Mouse (Mus musculus): ENCODE data around the gene Sfxn4. TPM values are rescaled to one million over a fixed set of nuclear protein-coding genes. Genes with fewer than 3 reads are reported as not detected.

Sfxn4 gene
- 6.3 and 7.6 TPM in 2 replicates for polyA plus RNA-seq (2014; fragmentation: Nextera tagmentation; extraction: Ambion mirVana)

GRCm38 (mm10) chr19:60860868-60861700 is at the start of gene Sfxn4:
Gene Sfxn4 (minus strand): TSS chr19:60861479.
- WGBS, result 3% methylated on average over 30 of the region's 30 CpGs
- H3K4me2 ChIP-seq (replicated peaks; ENCODE audit: low read depth, low read length), result peak within 1 kb of the TSS; percentile 51

GRCm38 (mm10) chr19:60910304-60910703 is 49.0 kb upstream of the Sfxn4 start:
- ATAC-seq (ENCODE audit: insufficient number of reproducible peaks, insufficient read depth, low FRiP score, low read depth), result no peak
- Histone ChIP-seq H3K4me1 (ENCODE audit: control insufficient read depth, insufficient read depth, low read length) (no peaks in the 10 kb centered on the region), H3K4me3 (ENCODE audit: low read depth, low read length) (no peak overlapping the region), H3K27me3 (ENCODE audit: control insufficient read depth, insufficient read depth, low read length) (no peaks in the 10 kb centered on the region), H3K36me3 (ENCODE audit: control insufficient read depth, insufficient read depth, low read length) (no peaks in the 10 kb centered on the region), H3K9me3 (ENCODE audit: control insufficient read depth, low read depth, low read length) (no peaks in the 10 kb centered on the region), H3K9ac (replicated peaks; ENCODE audit: low read depth, low read length) (no peak overlapping the region), H3K27ac (ENCODE audit: low read length) (no peak overlapping the region), H3K4me2 (replicated peaks; ENCODE audit: low read depth, low read length) (no peak overlapping the region)

More at GRCm38 (mm10) chr19:60860868-60861700, at the start of gene Sfxn4:
- H3K27me3 ChIP-seq (ENCODE audit: control insufficient read depth, insufficient read depth, low read length), result no peaks in the 10 kb centered on the region
- no peaks in the 10 kb centered on the region for H3K9me3 ChIP-seq (ENCODE audit: control insufficient read depth, low read depth, low read length)
- no peaks in the 10 kb centered on the region for H3K4me1 ChIP-seq (ENCODE audit: control insufficient read depth, insufficient read depth, low read length)
- peak within 1 kb of the TSS; percentile 43 for H3K4me3 ChIP-seq (ENCODE audit: low read depth, low read length)
- peak within 1 kb of the TSS; percentile 39; the same call in 1 of the 2 replicates for H3K27ac ChIP-seq (ENCODE audit: low read length)
- peak within 1 kb of the TSS; percentile 37 for H3K9ac ChIP-seq (replicated peaks; ENCODE audit: low read depth, low read length)
- ATAC-seq (ENCODE audit: insufficient number of reproducible peaks, insufficient read depth, low FRiP score, low read depth), result peak; percentile 99
- H3K36me3 ChIP-seq (ENCODE audit: control insufficient read depth, insufficient read depth, low read length), result peaks cover 5% of the 10 kb centered on the region; the same call in 1 of the 2 replicates

GRCm38 (mm10) chr19:60905477-60905876 is 44.2 kb upstream of the Sfxn4 start:
- WGBS, result 94% methylated on average over 5 of the region's 5 CpGs
- H3K27me3 ChIP-seq (ENCODE audit: control insufficient read depth, insufficient read depth, low read length), result no peaks in the 10 kb centered on the region
- no peak overlapping the region for H3K4me2 ChIP-seq (replicated peaks; ENCODE audit: low read depth, low read length)
- no peak overlapping the region for H3K4me3 ChIP-seq (ENCODE audit: low read depth, low read length)
- no peak overlapping the region for H3K27ac ChIP-seq (ENCODE audit: low read length)
- no peaks in the 10 kb centered on the region for H3K36me3 ChIP-seq (ENCODE audit: control insufficient read depth, insufficient read depth, low read length)
- no peak for ATAC-seq (ENCODE audit: insufficient number of reproducible peaks, insufficient read depth, low FRiP score, low read depth)
- no peak overlapping the region for H3K9ac ChIP-seq (replicated peaks; ENCODE audit: low read depth, low read length)
- H3K9me3 ChIP-seq (ENCODE audit: control insufficient read depth, low read depth, low read length), result no peaks in the 10 kb centered on the region
- no peaks in the 10 kb centered on the region for H3K4me1 ChIP-seq (ENCODE audit: control insufficient read depth, insufficient read depth, low read length)

- Histone ChIP-seq H3K9ac (replicated peaks; ENCODE audit: low read depth, low read length) (no peak overlapping the region), H3K27ac (ENCODE audit: low read length) (no peak overlapping the region), H3K36me3 (ENCODE audit: control insufficient read depth, insufficient read depth, low read length) (no peaks in the 10 kb centered on the region), H3K4me3 (ENCODE audit: low read depth, low read length) (no peak overlapping the region), H3K4me2 (replicated peaks; ENCODE audit: low read depth, low read length) (no peak overlapping the region), H3K4me1 (ENCODE audit: control insufficient read depth, insufficient read depth, low read length) (no peaks in the 10 kb centered on the region), H3K27me3 (ENCODE audit: control insufficient read depth, insufficient read depth, low read length) (no peaks in the 10 kb centered on the region), H3K9me3 (ENCODE audit: control insufficient read depth, low read depth, low read length) (no peaks in the 10 kb centered on the region)
- no peak for ATAC-seq (ENCODE audit: insufficient number of reproducible peaks, insufficient read depth, low FRiP score, low read depth)
- 95% methylated on average over 1 of the region's 1 CpGs for WGBS
Observed at GRCm38 (mm10) chr19:60903971-60904370, 42.7 kb upstream of the Sfxn4 start.

DNA sequence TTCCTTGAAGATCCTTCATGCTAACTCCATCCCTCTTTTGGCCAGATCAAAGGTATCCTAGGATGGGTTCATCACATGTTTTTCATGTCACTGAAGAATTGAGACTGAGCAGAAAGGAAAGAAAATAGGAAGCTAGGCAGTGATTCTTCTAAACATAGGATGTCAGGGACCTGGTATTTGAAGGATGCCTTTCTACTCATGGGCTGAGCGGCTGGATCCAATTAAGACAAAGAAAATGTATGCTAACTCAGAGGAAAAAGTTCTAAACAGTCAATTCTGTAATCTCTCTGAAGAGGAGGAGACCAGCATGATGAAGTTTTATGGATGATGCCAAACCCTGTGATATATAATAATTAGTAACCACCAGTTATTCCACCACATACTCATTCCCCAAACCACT is 41.9 kb upstream of the Sfxn4 start:
- Histone ChIP-seq H3K36me3 (ENCODE audit: control insufficient read depth, insufficient read depth, low read length) (no peaks in the 10 kb centered on the region), H3K4me2 (replicated peaks; ENCODE audit: low read depth, low read length) (no peak overlapping the region), H3K9ac (replicated peaks; ENCODE audit: low read depth, low read length) (no peak overlapping the region), H3K4me1 (ENCODE audit: control insufficient read depth, insufficient read depth, low read length) (no peaks in the 10 kb centered on the region), H3K27me3 (ENCODE audit: control insufficient read depth, insufficient read depth, low read length) (no peaks in the 10 kb centered on the region), H3K9me3 (ENCODE audit: control insufficient read depth, low read depth, low read length) (no peaks in the 10 kb centered on the region), H3K27ac (ENCODE audit: low read length) (no peak overlapping the region), H3K4me3 (ENCODE audit: low read depth, low read length) (no peak overlapping the region)
- WGBS, result 63% methylated on average over 1 of the region's 1 CpGs
- ATAC-seq (ENCODE audit: insufficient number of reproducible peaks, insufficient read depth, low FRiP score, low read depth), result no peak

DNA sequence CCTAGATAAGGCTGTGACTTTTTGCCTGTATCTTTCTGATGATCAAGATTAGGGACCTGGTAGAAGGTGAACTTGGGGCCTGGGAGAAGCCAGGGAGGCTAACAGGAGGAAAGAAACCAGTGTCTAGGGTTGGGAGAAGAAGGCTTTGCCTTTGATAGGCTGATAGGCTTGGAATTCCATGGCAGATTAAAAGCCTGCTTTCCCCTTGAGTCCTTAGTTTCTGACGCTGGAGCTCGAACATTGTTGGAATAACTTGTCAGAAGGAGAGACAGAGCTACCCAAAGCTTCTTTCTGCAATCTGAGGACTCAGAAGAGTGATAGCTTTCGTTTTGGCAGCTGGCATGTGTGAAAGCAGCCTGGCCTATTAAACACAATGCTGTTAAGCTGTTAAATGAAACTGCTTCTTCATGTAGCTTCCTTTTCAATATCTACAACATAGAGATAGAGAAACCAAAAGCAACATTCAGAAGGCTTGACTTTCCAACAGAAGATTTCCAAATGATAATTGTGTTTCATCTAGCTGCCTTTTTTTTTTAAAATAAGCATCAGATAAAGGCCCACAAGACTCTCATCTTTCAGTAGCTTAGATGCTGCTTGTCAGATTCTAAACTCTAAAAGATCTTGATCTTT is 34.1 kb upstream of the Sfxn4 start:
- Histone ChIP-seq H3K4me3 (ENCODE audit: low read depth, low read length) (no peak overlapping the region), H3K27ac (ENCODE audit: low read length) (no peak overlapping the region), H3K4me2 (replicated peaks; ENCODE audit: low read depth, low read length) (no peak overlapping the region), H3K27me3 (ENCODE audit: control insufficient read depth, insufficient read depth, low read length) (no peaks in the 10 kb centered on the region), H3K9me3 (ENCODE audit: control insufficient read depth, low read depth, low read length) (no peaks in the 10 kb centered on the region), H3K4me1 (ENCODE audit: control insufficient read depth, insufficient read depth, low read length) (peaks cover 5% of the 10 kb centered on the region; the same call in 1 of the 2 replicates), H3K9ac (replicated peaks; ENCODE audit: low read depth, low read length) (no peak overlapping the region), H3K36me3 (ENCODE audit: control insufficient read depth, insufficient read depth, low read length) (no peaks in the 10 kb centered on the region)
- ATAC-seq (ENCODE audit: insufficient number of reproducible peaks, insufficient read depth, low FRiP score, low read depth), result no peak
- WGBS, result 27% methylated on average over 3 of the region's 3 CpGs

DNA sequence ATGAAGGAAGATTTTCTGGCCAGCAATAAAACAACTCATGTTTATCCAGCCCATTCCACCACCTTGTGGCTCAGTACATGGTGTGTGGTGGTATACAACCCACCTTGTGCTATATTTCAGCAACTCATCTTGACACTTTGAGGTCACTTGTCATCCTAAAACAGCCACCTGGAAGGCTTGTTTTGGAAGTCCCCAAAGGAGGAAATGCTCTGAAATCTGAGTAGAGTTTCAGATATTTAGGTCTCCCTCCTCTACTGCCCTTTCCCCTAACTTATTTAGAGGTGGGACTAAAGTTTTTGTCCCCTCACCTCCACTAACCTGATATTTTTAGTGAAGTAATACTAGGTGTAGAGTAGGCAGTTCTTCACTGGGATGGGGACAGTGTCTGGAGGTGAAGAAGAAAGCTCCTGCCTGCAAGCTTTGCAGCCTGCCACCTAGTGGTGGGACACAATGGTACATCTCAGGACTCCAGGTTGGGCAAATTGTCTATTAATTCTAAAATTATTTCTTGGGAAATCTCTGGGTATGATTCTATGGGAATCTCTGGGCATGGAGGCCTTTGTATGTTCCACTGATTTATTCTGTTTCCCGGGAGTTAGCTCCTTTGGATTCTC is 30.8 kb upstream of the Sfxn4 start:
- H3K4me3 ChIP-seq (ENCODE audit: low read depth, low read length), result peak overlapping the region; percentile 57
- no peak for ATAC-seq (ENCODE audit: insufficient number of reproducible peaks, insufficient read depth, low FRiP score, low read depth)
- peaks cover 5% of the 10 kb centered on the region; the same call in 1 of the 2 replicates for H3K4me1 ChIP-seq (ENCODE audit: control insufficient read depth, insufficient read depth, low read length)
- H3K27me3 ChIP-seq (ENCODE audit: control insufficient read depth, insufficient read depth, low read length), result no peaks in the 10 kb centered on the region
- H3K36me3 ChIP-seq (ENCODE audit: control insufficient read depth, insufficient read depth, low read length), result no peaks in the 10 kb centered on the region
- no peaks in the 10 kb centered on the region for H3K9me3 ChIP-seq (ENCODE audit: control insufficient read depth, low read depth, low read length)
- peak overlapping the region; percentile 67 for H3K4me2 ChIP-seq (replicated peaks; ENCODE audit: low read depth, low read length)
- no peak overlapping the region for H3K9ac ChIP-seq (replicated peaks; ENCODE audit: low read depth, low read length)
- H3K27ac ChIP-seq (ENCODE audit: low read length), result no peak overlapping the region
- WGBS, result 28% methylated on average over 1 of the region's 1 CpGs

- Histone ChIP-seq H3K4me3 (ENCODE audit: low read depth, low read length) (peak overlapping the region; percentile 57), H3K27ac (ENCODE audit: low read length) (no peak overlapping the region), H3K4me1 (ENCODE audit: control insufficient read depth, insufficient read depth, low read length) (peaks cover 5% of the 10 kb centered on the region; the same call in 1 of the 2 replicates), H3K9me3 (ENCODE audit: control insufficient read depth, low read depth, low read length) (no peaks in the 10 kb centered on the region), H3K36me3 (ENCODE audit: control insufficient read depth, insufficient read depth, low read length) (no peaks in the 10 kb centered on the region), H3K27me3 (ENCODE audit: control insufficient read depth, insufficient read depth, low read length) (no peaks in the 10 kb centered on the region), H3K9ac (replicated peaks; ENCODE audit: low read depth, low read length) (no peak overlapping the region), H3K4me2 (replicated peaks; ENCODE audit: low read depth, low read length) (peak overlapping the region; percentile 67)
- WGBS, result 10% methylated on average over 5 of the region's 5 CpGs
- ATAC-seq (ENCODE audit: insufficient number of reproducible peaks, insufficient read depth, low FRiP score, low read depth), result no peak
Observed at GRCm38 (mm10) chr19:60891123-60891470, 29.8 kb upstream of the Sfxn4 start.
